In genomic region chr14:21047840-21048239, GRCm38 (mm10) we compare ENCODE assay signal across 23 mouse cellular contexts. TPM values are rescaled to one million over a fixed set of nuclear protein-coding genes. Genes with fewer than 3 reads are reported as not detected.
DNase-seq lines count a peak whose midpoint lies in the region; ATAC-seq and TF ChIP-seq lines count a peak whose summit lies in the region.
"Had no signal": no experiment of that assay in that cellular context is flagged by ENCODE, and none has a peak within 500 bp of the region (broad histone marks: within the 10 kb centered on the region; RNA-seq: fewer than 3 reads in every experiment).

No protein-coding gene starts in this region.

- H3K4me2 ChIP-seq in lung, postnatal 0 days (replicated peaks; ENCODE audit: low read depth, low read length), result no peak overlapping the region
- H3K4me2 ChIP-seq: heart, embryonic 11.5 days; heart, embryonic 15.5 days; hindbrain, embryonic 13.5 days had no signal

- intact Hi-C loops in left cerebral cortex, postnatal 25 days (cut with DNase I), result no loop called here

- TF ChIP-seq EP300 in lung, postnatal 0 days (IDR thresholded peaks at IDR 0.05), result no peak

- WGBS in lung, postnatal 0 days, result 78% methylated on average over 2 of the region's 2 CpGs

- TF ChIP-seq CTCF in lung, postnatal 0 days (IDR thresholded peaks at IDR 0.05), result no peak

- no peak overlapping the region for H3K27ac ChIP-seq in lung, postnatal 0 days (ENCODE audit: low read length)
- H3K27ac ChIP-seq: embryonic facial prominence, embryonic 10.5 days; forebrain, embryonic 10.5 days; heart, adult 2 months; heart, embryonic 15.5 days; hindbrain, embryonic 13.5 days; hindbrain, postnatal 0 days had no signal

- no peaks in the 10 kb centered on the region for H3K36me3 ChIP-seq in lung, postnatal 0 days (ENCODE audit: insufficient read depth, low read length)

- ATAC-seq in lung, postnatal 0 days, result no peak
- ATAC-seq in granulocyte monocyte progenitor cell, adult 5-6 weeks (replicated peaks; ENCODE audit: poor library complexity, severe bottlenecking), result peak; percentile 18; the same call in 1 of the 2 replicates
- ATAC-seq in frontal cortex, adult (ENCODE audit: low TSS enrichment), result no peak
- ATAC-seq: CD4-positive, CD25-positive, alpha-beta regulatory T cell, adult 4 months; forebrain, embryonic 14.5 days; hindbrain, postnatal 0 days had no signal

- H3K9me3 ChIP-seq in lung, postnatal 0 days (ENCODE audit: low read length), result no peaks in the 10 kb centered on the region
- H3K9me3 ChIP-seq: heart, embryonic 15.5 days; hindbrain, embryonic 13.5 days had no signal

- no peaks in the 10 kb centered on the region for H3K4me1 ChIP-seq in lung, postnatal 0 days (ENCODE audit: insufficient read depth, low read depth, low read length)

- no peaks in the 10 kb centered on the region for H3K27me3 ChIP-seq in lung, postnatal 0 days (replicated peaks; ENCODE audit: insufficient read depth, low read length)
- H3K27me3 ChIP-seq: heart, embryonic 15.5 days; hindbrain, embryonic 13.5 days had no signal

- peak; percentile 37 for DNase-seq in lung, postnatal 0 days (ENCODE audit: low spot score)
- no peak for DNase-seq in lung, adult 18-20 months
- peak; percentile 46 for DNase-seq in ES-CJ7 (ENCODE audit: low read depth, low spot score)
- DNase-seq in ZHBTc4 (ENCODE audit: low read depth, low spot score), result peak; percentile 51
- DNase-seq in layer of hippocampus, adult 11-12 months (ENCODE audit: low spot score), result no peak
- DNase-seq in left cerebral cortex, postnatal 25 days (ENCODE audit: low spot score in 2 of 2), result no peak
- DNase-seq: adrenal gland, postnatal 10 days; B cell, adult 2 months; cerebellum, adult 18-20 months; cerebellum, postnatal 10 days; gastrocnemius, postnatal 10 days; heart, adult 2 months; heart, postnatal 14 days had no signal

- H3K9ac ChIP-seq in lung, postnatal 0 days (replicated peaks; ENCODE audit: low read depth), result no peak overlapping the region
- H3K9ac ChIP-seq: heart, embryonic 15.5 days; hindbrain, embryonic 13.5 days had no signal

- H3K4me3 ChIP-seq in lung, postnatal 0 days (ENCODE audit: low read depth, low read length), result no peak overlapping the region
- H3K4me3 ChIP-seq: embryonic facial prominence, embryonic 10.5 days; forebrain, embryonic 10.5 days; heart, adult 2 months; heart, embryonic 15.5 days; hindbrain, embryonic 13.5 days had no signal

RNA-seq across cellular contexts. Expression of gene Ap3m1, which starts 4.5 kb away (rescaled TPM):
- 39.3 and 41.1 TPM in 2 replicates for polyA plus RNA-seq in lung, postnatal 0 days (2015; fragmentation: Nextera tagmentation; extraction: Ambion mirVana)
- 54.1 and 71.7 TPM in 2 replicates for total RNA-seq in granulocyte monocyte progenitor cell, adult 5-6 weeks (2014; fragmentation: Nextera tagmentation)
- 66.0 and 83.4 TPM in 2 replicates for total RNA-seq in granulocyte monocyte progenitor cell, adult 5-6 weeks (2017)
- total RNA-seq in left cerebral cortex, postnatal 25 days (2021), result 10 to 100 TPM; 69.6 to 70.4 TPM

RNA-seq across cellular contexts. Expression of gene Adk, which starts 4.5 kb away (rescaled TPM):
- 238 and 275 TPM in 2 replicates for polyA plus RNA-seq in lung, postnatal 0 days (2015; fragmentation: Nextera tagmentation; extraction: Ambion mirVana)
- 69.1 and 73.1 TPM in 2 replicates for total RNA-seq in granulocyte monocyte progenitor cell, adult 5-6 weeks (2014; fragmentation: Nextera tagmentation)
- 96.7 and 125 TPM in 2 replicates for total RNA-seq in granulocyte monocyte progenitor cell, adult 5-6 weeks (2017)
- total RNA-seq in left cerebral cortex, postnatal 25 days (2021), result 10 to 100 TPM; 66.5 to 76.3 TPM

Comparison
In these comparisons a context has a peak if more than half of its experiments do, and no peak if none do; other contexts are left out.
1. DNase-seq: peak in lung, postnatal 0 days (single experiment), ES-CJ7 (single experiment) and ZHBTc4 (single experiment); none in lung, adult 18-20 months (0 of 2), layer of hippocampus, adult 11-12 months (single experiment) and left cerebral cortex, postnatal 25 days (0 of 2).